Comparison of ENCODE assay signal across 9 mouse cellular contexts in the genomic region with DNA sequence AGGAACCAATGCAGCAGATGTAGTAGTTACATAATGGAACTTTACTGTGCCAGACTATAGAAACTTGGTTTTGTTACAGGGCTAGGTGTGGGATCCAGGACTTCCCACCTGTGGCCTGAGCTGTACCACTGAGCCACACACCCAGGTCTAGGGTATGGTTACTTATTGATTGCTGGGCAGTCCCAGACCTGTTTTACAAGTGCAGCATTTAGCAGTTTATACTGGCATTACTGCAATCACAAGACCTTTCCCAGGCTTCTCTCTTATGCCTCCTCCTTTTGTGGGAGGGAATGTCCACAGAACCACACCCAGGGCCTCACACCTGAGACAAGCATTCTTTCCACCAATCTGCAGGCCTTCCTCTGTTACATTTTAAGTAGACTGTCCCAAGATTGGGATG. TPM values are rescaled to one million over a fixed set of nuclear protein-coding genes. Genes with fewer than 3 reads are reported as not detected.
A peak's percentile ranks its signal among the peaks of the same experiment; 100 is the strongest.
DNase-seq lines count a peak whose midpoint lies in the region; ATAC-seq and TF ChIP-seq lines count a peak whose summit lies in the region.
"Had no signal": no experiment of that assay in that cellular context is flagged by ENCODE, and none has a peak within 500 bp of the region (broad histone marks: within the 10 kb centered on the region; RNA-seq: fewer than 3 reads in every experiment).

No protein-coding gene starts in this region.

- H3K9ac ChIP-seq in heart, embryonic 14.5 days (ENCODE audit: low read length), result peak overlapping the region; percentile 92
- H3K9ac ChIP-seq in hindbrain, embryonic 15.5 days, result peak overlapping the region; percentile 74; the same call in 1 of the 2 replicates

- H3K4me1 ChIP-seq in heart, embryonic 14.5 days (ENCODE audit: control insufficient read depth in 2 of 2, insufficient read depth in 2 of 2, low read length in 2 of 2), result peaks cover 0 to 19% of the 10 kb centered on the region in 2 experiments; a peak in 3 of 4 replicates
- H3K4me1 ChIP-seq in bone marrow macrophage, adult 2 months (ENCODE audit: control insufficient read depth, insufficient read depth, low read length), result peaks cover 10% of the 10 kb centered on the region
- peaks cover 35% of the 10 kb centered on the region for H3K4me1 ChIP-seq in hindbrain, embryonic 15.5 days (replicated peaks)

- intact Hi-C loops in left cerebral cortex, adult 2 months (cut with DNase I), result loop anchor here (5.0 kb wide), 1 partner anchor 43 kb away; a partner anchor contains a TSS

- H3K36me3 ChIP-seq in heart, embryonic 14.5 days (ENCODE audit: control insufficient read depth, insufficient read depth, low read length), result peaks cover 44% of the 10 kb centered on the region
- H3K36me3 ChIP-seq in hindbrain, embryonic 15.5 days, result peaks cover 11% of the 10 kb centered on the region; the same call in 1 of the 2 replicates
- H3K36me3 ChIP-seq in macrophage (ENCODE audit: inconsistent target), result no peaks in the 10 kb centered on the region

- H3K9me3 ChIP-seq in heart, embryonic 14.5 days (ENCODE audit: control insufficient read depth, low read length), result no peaks in the 10 kb centered on the region
- H3K9me3 ChIP-seq in hindbrain, embryonic 15.5 days, result no peaks in the 10 kb centered on the region

- no peaks in the 10 kb centered on the region for H3K27me3 ChIP-seq in heart, embryonic 14.5 days (ENCODE audit: control insufficient read depth, insufficient read depth, low read length)
- no peaks in the 10 kb centered on the region for H3K27me3 ChIP-seq in hindbrain, embryonic 15.5 days

- no peak for TF ChIP-seq POLR2A in bone marrow macrophage, adult 2 months (IDR thresholded peaks at IDR 0.05; ENCODE audit: borderline replicate concordance, low read depth, low read length)

- peaks cover 40% of the 10 kb centered on the region for H3K79me2 ChIP-seq in macrophage (ENCODE audit: inconsistent target)

- ATAC-seq in heart, embryonic 14.5 days (ENCODE audit: insufficient number of reproducible peaks, insufficient read depth, low FRiP score, low read depth), result no peak
- no peak for ATAC-seq in hindbrain, embryonic 15.5 days (ENCODE audit: low FRiP score, low read depth)

- no peak overlapping the region for H3K27ac ChIP-seq in heart, embryonic 14.5 days (replicated peaks in 1 of 2; ENCODE audit: control insufficient read depth in 1 of 2, insufficient read depth in 1 of 2, low read depth in 2 of 2, low read length in 2 of 2)
- H3K27ac ChIP-seq in bone marrow macrophage, adult 2 months (ENCODE audit: insufficient read depth, low read depth, low read length), result peak overlapping the region; percentile 66
- no peak overlapping the region for H3K27ac ChIP-seq in hindbrain, embryonic 15.5 days (replicated peaks)
- H3K27ac ChIP-seq in macrophage, result peak overlapping the region; percentile 45
- no peak overlapping the region for H3K27ac ChIP-seq in left cerebral cortex, adult 2 months

- TF ChIP-seq CTCF in bone marrow macrophage, adult 2 months (IDR thresholded peaks at IDR 0.05; ENCODE audit: low read depth, low read length), result no peak
- no peak for TF ChIP-seq CTCF in left cerebral cortex, adult 2 months (IDR thresholded peaks at IDR 0.05)

- H3K4me3 ChIP-seq in heart, embryonic 14.5 days (ENCODE audit: control insufficient read depth in 1 of 2, insufficient read depth in 1 of 2, low read depth in 1 of 2, low read length in 2 of 2), result no peak overlapping the region
- peak overlapping the region; percentile 29 for H3K4me3 ChIP-seq in bone marrow macrophage, adult 2 months (ENCODE audit: insufficient read depth, low read length)
- H3K4me3 ChIP-seq in hindbrain, embryonic 15.5 days, result peak overlapping the region; percentile 73; the same call in 1 of the 2 replicates
- H3K4me3 ChIP-seq in macrophage (ENCODE audit: inconsistent target), result no peak overlapping the region; the same call in 1 of the 2 replicates
- no peak overlapping the region for H3K4me3 ChIP-seq in left cerebral cortex, adult 2 months

- DNase-seq in heart, adult 9 months (ENCODE audit: low spot score in 2 of 2), result no peak
- DNase-seq in left cerebral cortex, adult 2 months (ENCODE audit: extremely low spot score in 1 of 2, low spot score in 2 of 2), result no peak
- no peak for DNase-seq in layer of hippocampus, postnatal 36 days
- no peak for DNase-seq in frontal cortex, postnatal 36 days (ENCODE audit: low spot score in 2 of 2)

- H3K4me2 ChIP-seq in heart, embryonic 14.5 days (ENCODE audit: low read length), result peak overlapping the region; percentile 94
- peak overlapping the region; percentile 84 for H3K4me2 ChIP-seq in hindbrain, embryonic 15.5 days

RNA-seq across cellular contexts. Expression of a gene that starts 0.8 kb away (rescaled TPM):
- polyA plus RNA-seq in heart, embryonic 14.5 days (2014; fragmentation: Nextera tagmentation; extraction: Ambion mirVana), result 6.7 and 7.7 TPM in 2 replicates
- polyA plus RNA-seq in bone marrow macrophage, adult 2 months (2012; ENCODE audit: insufficient read depth, insufficient read length, missing spikeins), result 1.6 and 2.1 TPM in 2 replicates
- polyA plus RNA-seq in hindbrain, embryonic 15.5 days (2015; fragmentation: Nextera tagmentation; extraction: Ambion mirVana), result 7.3 and 9.2 TPM in 2 replicates
- total RNA-seq in macrophage (2018; cell fraction: chromatin; rRNA removed), result 1 to 10 TPM in 9 of 26 experiments, under 1 TPM in 9, not detected in 8; 0.26 to 2.4 (median 1.0) TPM
- total RNA-seq in macrophage (2018; cell fraction: cytosol; rRNA removed), result 1 to 10 TPM in 19 of 26 experiments, under 1 TPM in 7; 0.43 to 3.1 (median 1.6) TPM
- total RNA-seq in macrophage (2018; cell fraction: nucleus; rRNA removed), result 1 to 10 TPM in 13 of 26 experiments, under 1 TPM in 11, not detected in 2; 0.17 to 4.1 (median 1.1) TPM
- 1.5 to 3.6 TPM (median 2.6 TPM) in 3 replicates for polyA plus RNA-seq in macrophage (2018)
- 1 to 10 TPM; 1.7 TPM for total RNA-seq in left cerebral cortex, adult 2 months (2021)
- total RNA-seq in layer of hippocampus, postnatal 36 days (2021), result 1 to 10 TPM; 1.4 to 2.0 TPM

RNA-seq across cellular contexts. Expression of a gene that starts 2.1 kb away (rescaled TPM):
- 12.0 and 13.2 TPM in 2 replicates for polyA plus RNA-seq in heart, embryonic 14.5 days (2014; fragmentation: Nextera tagmentation; extraction: Ambion mirVana)
- 3.6 and 4.5 TPM in 2 replicates for polyA plus RNA-seq in bone marrow macrophage, adult 2 months (2012; ENCODE audit: insufficient read depth, insufficient read length, missing spikeins)
- 14.1 and 15.6 TPM in 2 replicates for polyA plus RNA-seq in hindbrain, embryonic 15.5 days (2015; fragmentation: Nextera tagmentation; extraction: Ambion mirVana)
- total RNA-seq in macrophage (2018; cell fraction: chromatin; rRNA removed), result 1 to 10 TPM in 8 of 26 experiments, under 1 TPM in 4, not detected in 14; 0.67 to 3.7 (median 1.2) TPM
- 1 to 10 TPM; 1.0 to 5.9 (median 3.6) TPM for total RNA-seq in macrophage (2018; cell fraction: cytosol; rRNA removed)
- 1 to 10 TPM in 16 of 26 experiments, under 1 TPM in 3, not detected in 7; 0.75 to 3.1 (median 1.7) TPM for total RNA-seq in macrophage (2018; cell fraction: nucleus; rRNA removed)
- polyA plus RNA-seq in macrophage (2018), result 2.3 to 4.5 TPM (median 2.8 TPM) in 3 replicates
- total RNA-seq in left cerebral cortex, adult 2 months (2021), result 1 to 10 TPM; 4.8 to 6.1 TPM
- 1 to 10 TPM; 5.7 to 5.9 TPM for total RNA-seq in layer of hippocampus, postnatal 36 days (2021)

RNA-seq across cellular contexts. Expression of a gene that starts 5.1 kb away (rescaled TPM):
- polyA plus RNA-seq in heart, embryonic 14.5 days (2014; fragmentation: Nextera tagmentation; extraction: Ambion mirVana), result 12.0 and 13.4 TPM in 2 replicates
- polyA plus RNA-seq in bone marrow macrophage, adult 2 months (2012; ENCODE audit: insufficient read depth, insufficient read length, missing spikeins), result 10.5 and 10.6 TPM in 2 replicates
- polyA plus RNA-seq in hindbrain, embryonic 15.5 days (2015; fragmentation: Nextera tagmentation; extraction: Ambion mirVana), result 10.0 and 12.4 TPM in 2 replicates
- 1 to 10 TPM in 5 of 26 experiments, not detected in 21; 1.1 to 2.6 (median 1.5) TPM for total RNA-seq in macrophage (2018; cell fraction: chromatin; rRNA removed)
- 1 to 10 TPM; 1.1 to 6.2 (median 3.6) TPM for total RNA-seq in macrophage (2018; cell fraction: cytosol; rRNA removed)
- 1 to 10 TPM in 14 of 26 experiments, under 1 TPM in 3, not detected in 9; 0.71 to 4.3 (median 1.5) TPM for total RNA-seq in macrophage (2018; cell fraction: nucleus; rRNA removed)
- 2.2 to 6.7 TPM (median 5.8 TPM) in 3 replicates for polyA plus RNA-seq in macrophage (2018)
- 1 to 10 TPM; 3.1 to 4.5 TPM for total RNA-seq in left cerebral cortex, adult 2 months (2021)
- total RNA-seq in layer of hippocampus, postnatal 36 days (2021), result 1 to 10 TPM; 2.3 to 2.9 TPM
- polyA plus RNA-seq: small intestine, adult 2 months had no signal

RNA-seq across cellular contexts. Expression of a gene that starts 15.0 kb away (rescaled TPM):
- 38.8 and 44.6 TPM in 2 replicates for polyA plus RNA-seq in heart, embryonic 14.5 days (2014; fragmentation: Nextera tagmentation; extraction: Ambion mirVana)
- polyA plus RNA-seq in bone marrow macrophage, adult 2 months (2012; ENCODE audit: insufficient read depth, insufficient read length, missing spikeins), result 58.3 and 60.4 TPM in 2 replicates
- polyA plus RNA-seq in hindbrain, embryonic 15.5 days (2015; fragmentation: Nextera tagmentation; extraction: Ambion mirVana), result 40.4 and 43.5 TPM in 2 replicates
- 10 to 100 TPM in 8 of 26 experiments, 1 to 10 TPM in 18; 2.3 to 24.2 (median 7.4) TPM for total RNA-seq in macrophage (2018; cell fraction: chromatin; rRNA removed)
- 10 to 100 TPM; 44.3 to 86.0 (median 63.4) TPM for total RNA-seq in macrophage (2018; cell fraction: cytosol; rRNA removed)
- total RNA-seq in macrophage (2018; cell fraction: nucleus; rRNA removed), result 10 to 100 TPM; 14.6 to 89.9 (median 53.3) TPM
- 69.8 to 86.8 TPM (median 81.4 TPM) in 3 replicates for polyA plus RNA-seq in macrophage (2018)
- 10 to 100 TPM; 27.0 to 28.9 TPM for total RNA-seq in left cerebral cortex, adult 2 months (2021)
- 10 to 100 TPM; 27.0 to 29.3 TPM for total RNA-seq in layer of hippocampus, postnatal 36 days (2021)

RNA-seq across cellular contexts. Expression of a gene that starts 15.1 kb away (rescaled TPM):
- 519 and 551 TPM in 2 replicates for polyA plus RNA-seq in heart, embryonic 14.5 days (2014; fragmentation: Nextera tagmentation; extraction: Ambion mirVana)
- polyA plus RNA-seq in bone marrow macrophage, adult 2 months (2012; ENCODE audit: insufficient read depth, insufficient read length, missing spikeins), result 390 and 430 TPM in 2 replicates
- polyA plus RNA-seq in hindbrain, embryonic 15.5 days (2015; fragmentation: Nextera tagmentation; extraction: Ambion mirVana), result 332 and 367 TPM in 2 replicates
- total RNA-seq in macrophage (2018; cell fraction: chromatin; rRNA removed), result 10 to 100 TPM in 18 of 26 experiments, 1 to 10 TPM in 8; 6.8 to 64.5 (median 12.7) TPM
- 100 to 1,000 TPM; 253 to 728 (median 339) TPM for total RNA-seq in macrophage (2018; cell fraction: cytosol; rRNA removed)
- total RNA-seq in macrophage (2018; cell fraction: nucleus; rRNA removed), result 100 to 1,000 TPM in 1 of 26 experiments, 10 to 100 TPM in 25; 26.4 to 120 (median 55.8) TPM
- polyA plus RNA-seq in macrophage (2018), result 456 to 589 TPM (median 537 TPM) in 3 replicates
- total RNA-seq in left cerebral cortex, adult 2 months (2021), result 100 to 1,000 TPM; 174 to 177 TPM
- 100 to 1,000 TPM; 186 to 194 TPM for total RNA-seq in layer of hippocampus, postnatal 36 days (2021)

Comparison
In these comparisons a context has a peak if more than half of its experiments do, and no peak if none do; other contexts are left out.
1. H3K27ac ChIP-seq: peak in bone marrow macrophage, adult 2 months (single experiment) and macrophage (single experiment); none in heart, embryonic 14.5 days (0 of 2), hindbrain, embryonic 15.5 days (single experiment) and left cerebral cortex, adult 2 months (single experiment).
2. H3K4me3 ChIP-seq: peak in bone marrow macrophage, adult 2 months (single experiment) and hindbrain, embryonic 15.5 days (single experiment); none in heart, embryonic 14.5 days (0 of 2), macrophage (single experiment) and left cerebral cortex, adult 2 months (single experiment).